Mouse (Mus musculus): ENCODE data around the gene Csnk1e. TPM values are rescaled to one million over a fixed set of nuclear protein-coding genes. Genes with fewer than 3 reads are reported as not detected.

The Csnk1e gene
- total RNA-seq, 2 experiments from 2014 or later = 285 to 296 TPM

- DNase-seq = no peak
- intact Hi-C loops (cut with DNase I) = no loop called here
These were observed 55.0 kb downstream of the Csnk1e start for GRCm38 (mm10) chr15:79400134-79400974.

- intact Hi-C loops (cut with DNase I) = no loop called here
- no peak for DNase-seq
These were observed 55.9 kb downstream of the Csnk1e start for GRCm38 (mm10) chr15:79399231-79400052.

DNA sequence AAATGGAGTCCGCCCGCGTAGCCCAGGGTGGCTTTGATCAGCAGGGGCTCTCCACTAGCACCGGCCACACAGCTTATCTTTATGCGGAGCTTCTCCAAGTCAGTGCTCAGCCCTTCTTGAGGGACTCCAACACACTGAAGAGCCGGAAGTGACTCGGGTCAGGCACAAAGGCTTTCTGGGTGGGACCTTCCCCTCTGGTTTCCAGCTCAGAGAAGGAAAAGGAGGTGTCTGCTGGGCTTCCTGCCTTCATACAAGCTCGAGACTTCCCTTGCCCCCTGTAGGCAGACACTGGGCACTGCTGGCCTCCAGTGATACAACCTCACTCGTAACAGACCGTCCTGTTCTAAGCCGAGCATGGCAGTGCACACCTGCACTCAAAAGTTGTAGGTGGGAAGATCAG, 58.6 kb downstream of the Csnk1e start:
- DNase-seq = no peak
- intact Hi-C loops (cut with DNase I) = no loop called here

GRCm38 (mm10) chr15:79395281-79395680, 60.1 kb downstream of the Csnk1e start:
- DNase-seq = no peak
- intact Hi-C loops (cut with DNase I) = no loop called here

DNA sequence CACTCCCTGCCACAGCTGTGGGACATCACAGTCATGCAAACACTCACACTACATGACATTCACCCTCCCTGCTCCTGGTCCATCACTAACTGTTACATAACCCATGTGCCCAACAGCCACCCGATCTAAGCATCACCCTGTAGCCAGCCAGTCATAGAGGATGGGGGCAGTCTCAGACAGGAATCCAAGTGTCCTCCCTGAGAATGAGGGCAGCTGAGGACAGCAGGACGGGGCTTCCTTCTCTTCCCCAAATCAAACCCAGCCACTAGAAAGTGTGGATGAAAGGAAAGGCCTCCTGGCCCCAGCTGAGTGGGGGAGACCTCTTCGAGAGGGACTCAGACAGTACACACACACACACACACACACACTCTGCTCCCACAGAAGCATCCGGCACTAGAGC, 60.5 kb downstream of the Csnk1e start:
- intact Hi-C loops (cut with DNase I) = no loop called here
- DNase-seq = no peak

DNA sequence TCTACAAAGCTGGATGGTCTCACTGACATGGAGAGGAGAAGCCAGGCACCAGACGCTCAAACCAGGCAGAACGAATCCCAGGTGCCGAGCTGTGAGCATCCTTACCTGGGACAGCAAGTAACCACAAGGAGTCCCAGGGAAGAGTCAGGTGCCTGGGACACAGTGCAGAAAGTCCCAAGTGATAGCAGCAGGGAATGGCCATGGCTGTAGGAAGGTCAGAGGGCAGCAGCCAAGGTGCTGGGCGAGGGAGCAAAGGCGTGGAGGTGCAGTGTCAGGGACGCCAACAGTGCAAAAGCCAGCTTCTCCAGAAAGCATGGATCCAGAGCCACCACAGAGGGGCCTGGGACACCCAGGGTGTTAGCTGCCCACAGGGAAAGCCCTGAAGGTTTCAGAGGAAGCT, 62.3 kb downstream of the Csnk1e start:
- no peak for DNase-seq
- intact Hi-C loops (cut with DNase I) = no loop called here

DNA sequence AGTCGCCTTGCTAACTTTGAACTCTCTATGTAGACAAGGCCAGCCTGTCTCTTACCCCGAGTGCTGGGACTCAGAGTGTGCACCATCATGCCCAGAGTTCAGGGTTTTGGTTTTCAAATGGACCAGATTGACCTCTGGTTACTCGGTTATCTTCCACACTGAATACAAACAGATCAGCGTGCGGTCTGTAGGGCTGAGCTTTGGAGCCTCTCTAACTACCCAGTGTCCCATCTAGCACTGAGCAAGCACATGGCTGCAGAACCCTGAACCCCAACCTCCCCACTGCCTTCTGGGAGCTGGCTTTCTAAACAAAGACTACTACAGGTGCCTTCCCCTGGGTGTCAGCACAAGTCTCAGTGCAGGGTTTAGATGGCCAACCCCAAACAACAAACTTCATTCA, 62.8 kb downstream of the Csnk1e start:
- no peak for DNase-seq
- intact Hi-C loops (cut with DNase I) = no loop called here

DNA sequence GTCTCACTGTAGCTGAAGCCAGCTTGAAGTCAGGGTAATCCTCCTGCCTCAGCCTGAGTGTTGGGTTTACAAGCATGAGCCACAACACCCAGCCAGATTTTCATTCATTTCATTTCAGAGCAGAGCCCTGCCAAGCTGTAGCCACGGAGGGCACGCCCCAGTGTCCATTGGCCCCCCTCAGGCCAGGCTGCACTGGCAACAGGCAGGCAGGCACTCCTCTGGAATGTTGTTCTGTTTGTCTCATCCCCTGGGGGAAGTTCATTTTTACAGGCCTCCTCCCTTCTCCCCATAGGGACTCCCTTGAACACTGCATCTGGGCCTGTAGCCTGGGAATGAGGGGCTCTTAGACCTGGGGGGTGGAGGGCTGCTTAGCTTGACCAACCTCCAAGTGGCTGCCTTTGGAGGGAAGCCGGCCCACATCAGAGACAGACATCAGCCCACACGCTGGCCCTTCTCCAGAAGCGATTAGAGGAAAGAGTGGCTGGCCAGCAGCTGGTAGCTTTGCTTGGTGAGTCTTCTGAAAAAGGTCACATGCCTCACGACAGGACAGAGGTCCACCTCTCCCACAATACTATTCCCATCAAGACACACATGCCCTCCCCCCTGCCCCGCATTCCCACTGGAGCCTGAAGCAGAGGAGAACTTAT, 63.8 kb downstream of the Csnk1e start:
- intact Hi-C loops (cut with DNase I) = no loop called here
- DNase-seq = peak; percentile 66

DNA sequence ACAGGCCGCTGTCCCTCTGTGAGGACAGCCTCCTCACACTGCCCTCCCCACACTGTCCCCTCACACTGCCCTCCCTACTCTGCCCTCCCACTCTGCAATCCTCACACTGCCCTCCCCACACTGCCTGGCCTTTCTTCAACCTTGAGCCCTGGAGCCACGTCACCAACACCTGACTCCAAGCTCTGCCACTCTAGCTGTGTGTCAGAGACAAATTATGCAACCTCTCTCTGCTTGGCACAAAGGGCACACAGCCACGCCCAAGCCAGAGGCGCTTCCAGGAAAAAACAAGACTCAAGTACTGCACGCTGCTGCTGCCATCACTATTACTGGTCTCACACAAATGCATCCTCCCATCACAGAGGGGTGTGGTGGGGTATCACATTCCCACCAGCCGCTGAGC, 64.9 kb downstream of the Csnk1e start:
- intact Hi-C loops (cut with DNase I) = no loop called here
- no peak for DNase-seq

DNA sequence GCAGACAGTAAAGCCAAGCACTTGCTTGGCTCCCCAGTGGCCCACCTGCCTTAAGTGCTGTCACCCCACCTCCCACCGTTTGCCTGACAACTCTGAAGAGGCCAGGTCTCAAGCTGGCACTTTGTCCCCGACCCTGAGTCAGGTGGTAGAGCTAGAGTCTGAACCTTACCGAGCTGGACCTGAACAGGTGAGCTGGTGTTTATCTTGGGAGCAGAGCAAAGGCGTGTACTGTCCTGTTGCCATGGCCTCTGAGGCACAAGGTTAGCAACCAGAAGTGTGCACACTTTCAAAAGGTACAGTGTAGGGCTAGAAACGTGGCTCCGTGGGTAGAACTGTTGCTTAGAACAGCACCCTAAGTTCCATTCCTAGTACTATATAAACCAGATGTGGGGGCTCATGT, 67.2 kb downstream of the Csnk1e start:
- DNase-seq = no peak
- intact Hi-C loops (cut with DNase I) = no loop called here

DNA sequence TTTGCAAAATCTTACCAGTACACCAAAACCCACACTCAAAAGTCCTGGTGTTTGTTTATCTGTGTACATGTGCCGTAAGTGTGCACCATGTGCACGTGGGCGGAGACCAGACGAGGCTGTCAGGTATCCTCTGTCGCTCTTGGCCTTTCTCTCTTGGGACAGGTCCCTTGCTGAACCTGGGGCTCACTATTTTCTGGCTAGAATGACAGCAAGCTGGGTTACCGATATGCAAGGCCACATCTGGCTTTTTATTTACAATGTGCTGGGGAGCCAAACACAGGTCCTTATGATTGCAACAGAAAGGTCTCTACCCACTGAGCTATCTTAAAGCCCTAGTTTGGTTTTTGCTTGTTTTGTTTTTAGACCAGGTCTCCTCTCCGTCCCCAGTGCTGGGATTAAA, 67.8 kb downstream of the Csnk1e start:
- intact Hi-C loops (cut with DNase I) = no loop called here
- DNase-seq = no peak

- intact Hi-C loops (cut with DNase I) = no loop called here
- peak; percentile 27 for DNase-seq
These were observed 68.3 kb downstream of the Csnk1e start for GRCm38 (mm10) chr15:79387081-79387480.

DNA sequence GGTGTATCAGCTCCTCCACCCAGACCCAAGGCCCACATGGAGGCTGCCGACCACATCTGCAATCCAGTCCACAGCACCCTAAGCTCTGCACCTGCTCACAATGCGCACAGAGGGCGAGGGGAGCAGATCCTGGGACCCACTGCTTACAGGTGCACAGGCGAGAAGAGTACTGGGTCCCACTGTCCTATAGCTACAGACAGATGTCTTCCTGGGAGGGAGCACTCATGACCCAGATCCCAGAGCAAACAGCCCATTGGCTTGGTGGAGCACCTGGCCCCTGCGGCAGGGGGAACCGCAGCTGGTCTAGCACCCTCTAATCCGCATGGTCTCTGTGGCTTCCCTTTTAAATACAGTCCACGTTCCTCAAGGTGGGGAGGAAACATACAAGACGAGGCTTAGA, 73.7 kb downstream of the Csnk1e start:
- intact Hi-C loops (cut with DNase I) = no loop called here
- DNase-seq = no peak

GRCm38 (mm10) chr15:79380468-79381444, 74.6 kb downstream of the Csnk1e start:
- peak; percentile 76 for DNase-seq
- intact Hi-C loops (cut with DNase I) = no loop called here

GRCm38 (mm10) chr15:79379658-79380057, 75.7 kb downstream of the Csnk1e start:
- intact Hi-C loops (cut with DNase I) = no loop called here
- DNase-seq = no peak

GRCm38 (mm10) chr15:79378608-79379007, 76.8 kb downstream of the Csnk1e start:
- DNase-seq = no peak
- intact Hi-C loops (cut with DNase I) = no loop called here

DNA sequence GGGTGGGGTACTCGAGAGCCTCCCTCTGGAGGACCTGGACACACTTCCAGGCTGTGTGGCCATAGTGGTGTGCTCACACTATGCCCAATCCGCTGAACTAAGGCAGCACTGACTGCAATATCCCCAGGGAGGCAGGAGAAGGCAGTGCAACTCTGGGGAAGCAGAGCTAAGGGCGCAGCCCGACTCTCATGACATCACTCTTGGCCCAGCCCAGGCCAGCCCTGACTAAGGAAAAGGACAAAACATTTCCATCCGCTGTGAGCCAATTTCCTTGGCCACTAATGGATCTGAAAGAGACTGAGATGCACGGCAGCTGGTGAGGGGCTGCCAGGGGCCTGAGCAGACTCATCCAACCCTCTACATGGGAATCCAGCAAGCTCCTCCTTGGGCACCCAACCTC, 77.7 kb downstream of the Csnk1e start:
- intact Hi-C loops (cut with DNase I) = no loop called here
- DNase-seq = peak; percentile 30

GRCm38 (mm10) chr15:79374760-79375159, 80.6 kb downstream of the Csnk1e start:
- intact Hi-C loops (cut with DNase I) = no loop called here
- DNase-seq = no peak

GRCm38 (mm10) chr15:79370281-79370843, 85.0 kb downstream of the Csnk1e start:
- intact Hi-C loops (cut with DNase I) = no loop called here
- DNase-seq = no peak

Data from left cerebral cortex, postnatal 4 days (tissue).